Comparison of ENCODE assay signal across 9 mouse cellular contexts in the genomic region with DNA sequence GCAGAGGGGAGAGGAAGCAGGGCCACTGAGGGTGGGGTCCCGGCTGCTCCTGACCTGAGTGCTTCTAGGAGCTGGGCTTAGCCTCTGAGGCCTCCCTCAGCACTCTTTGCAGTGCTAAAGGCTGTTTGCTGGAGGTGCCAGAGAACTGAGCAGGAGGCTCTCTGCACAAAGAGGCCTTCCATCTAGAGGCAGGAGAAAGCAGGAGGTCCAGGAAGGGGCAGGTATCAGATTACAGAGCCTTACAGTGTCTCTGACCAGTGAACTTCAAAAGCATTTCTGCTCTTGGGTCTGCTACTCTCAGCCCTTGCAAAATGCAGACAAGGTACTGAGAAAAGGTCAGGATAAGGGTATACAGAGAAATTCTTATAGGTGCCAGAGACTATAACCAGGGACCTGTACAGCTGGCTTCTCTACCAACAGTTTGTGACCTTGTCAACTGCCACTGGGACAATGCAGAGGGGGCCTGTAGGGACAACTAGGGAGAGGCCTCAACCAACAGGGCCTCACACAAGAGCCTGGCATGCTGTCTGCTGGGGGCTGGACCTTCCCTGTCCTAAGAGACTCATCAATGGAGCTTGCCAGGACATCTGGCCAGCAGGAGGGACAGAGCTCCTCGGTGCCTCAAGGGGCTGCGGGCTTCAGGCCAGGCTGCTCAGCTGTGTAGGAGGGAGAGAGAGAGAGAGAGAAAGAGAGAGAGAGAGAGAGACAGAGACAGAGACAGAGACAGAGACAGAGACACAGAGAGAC.
DNase-seq lines count a peak whose midpoint lies in the region; ATAC-seq lines count a peak whose summit lies in the region.
"Had no signal": no experiment of that assay in that cellular context is flagged by ENCODE, and none has a peak within 500 bp of the region (broad histone marks: within the 10 kb centered on the region; RNA-seq: fewer than 3 reads in every experiment).

No protein-coding gene starts in this region.

- no peaks in the 10 kb centered on the region for H3K9me3 ChIP-seq in kidney, embryonic 15.5 days (replicated peaks)
- no peaks in the 10 kb centered on the region for H3K9me3 ChIP-seq in embryonic facial prominence, embryonic 13.5 days
- no peaks in the 10 kb centered on the region for H3K9me3 ChIP-seq in heart, embryonic 14.5 days (ENCODE audit: control insufficient read depth, low read length)
- no peaks in the 10 kb centered on the region; the same call in 1 of the 2 replicates for H3K9me3 ChIP-seq in forebrain, embryonic 16.5 days (ENCODE audit: control insufficient read depth, low read length)

- no peak overlapping the region for H3K4me3 ChIP-seq in kidney, embryonic 15.5 days (replicated peaks)
- H3K4me3 ChIP-seq in embryonic facial prominence, embryonic 13.5 days, result no peak overlapping the region
- no peak overlapping the region for H3K4me3 ChIP-seq in heart, embryonic 14.5 days (ENCODE audit: control insufficient read depth in 1 of 2, insufficient read depth in 1 of 2, low read depth in 1 of 2, low read length in 2 of 2)
- no peak overlapping the region for H3K4me3 ChIP-seq in forebrain, embryonic 16.5 days (replicated peaks; ENCODE audit: low read length)

- peaks cover 21% of the 10 kb centered on the region for H3K4me1 ChIP-seq in kidney, embryonic 15.5 days
- H3K4me1 ChIP-seq in embryonic facial prominence, embryonic 13.5 days, result peaks cover 14% of the 10 kb centered on the region
- peaks cover 7% of the 10 kb centered on the region in 2 experiments; a peak in 2 of 4 replicates for H3K4me1 ChIP-seq in heart, embryonic 14.5 days (ENCODE audit: control insufficient read depth in 2 of 2, insufficient read depth in 2 of 2, low read length in 2 of 2)
- H3K4me1 ChIP-seq in forebrain, embryonic 16.5 days (replicated peaks; ENCODE audit: control insufficient read depth, insufficient read depth, low read length), result no peaks in the 10 kb centered on the region

- H3K4me2 ChIP-seq in kidney, embryonic 15.5 days, result no peak overlapping the region
- no peak overlapping the region for H3K4me2 ChIP-seq in embryonic facial prominence, embryonic 13.5 days
- no peak overlapping the region for H3K4me2 ChIP-seq in heart, embryonic 14.5 days (ENCODE audit: low read length)
- no peak overlapping the region for H3K4me2 ChIP-seq in forebrain, embryonic 16.5 days (ENCODE audit: low read length)
- H3K4me2 ChIP-seq: midbrain, embryonic 11.5 days had no signal

- whole genome bisulfite sequencing in kidney, embryonic 15.5 days, result 19% methylated on average over 3 of the region's 3 CpGs
- 54% methylated on average over 3 of the region's 3 CpGs for WGBS in embryonic facial prominence, embryonic 13.5 days
- WGBS in heart, embryonic 14.5 days, result 28% methylated on average over 3 of the region's 3 CpGs
- 67% methylated on average over 3 of the region's 3 CpGs for WGBS in forebrain, embryonic 16.5 days

- ATAC-seq in kidney, embryonic 15.5 days (replicated peaks; ENCODE audit: low FRiP score), result peak; percentile 69
- ATAC-seq in embryonic facial prominence, embryonic 13.5 days (ENCODE audit: insufficient number of reproducible peaks, insufficient read depth, low FRiP score, low TSS enrichment, low read depth), result no peak
- peak; percentile 39; the same call in 1 of the 2 replicates for ATAC-seq in heart, embryonic 14.5 days (ENCODE audit: insufficient number of reproducible peaks, insufficient read depth, low FRiP score, low read depth)
- ATAC-seq in forebrain, embryonic 16.5 days, result no peak

- H3K9ac ChIP-seq in kidney, embryonic 15.5 days, result 0 out of 2 replicates have a peak overlapping the region, but pooled peaks have one; percentile 19
- 0 out of 2 replicates have a peak overlapping the region, but pooled peaks have one; percentile 3 for H3K9ac ChIP-seq in embryonic facial prominence, embryonic 13.5 days
- H3K9ac ChIP-seq in heart, embryonic 14.5 days (ENCODE audit: low read length), result no peak overlapping the region
- no peak overlapping the region for H3K9ac ChIP-seq in forebrain, embryonic 16.5 days (replicated peaks; ENCODE audit: low read depth, low read length)

- DNase-seq in kidney, postnatal 25 days, result no peak
- peak; percentile 34 for DNase-seq in lung, postnatal 14 days
- no peak for DNase-seq in cerebellum, adult 18-20 months
- DNase-seq in frontal cortex, postnatal 25 days (ENCODE audit: low spot score in 2 of 2), result no peak

- H3K27me3 ChIP-seq in kidney, embryonic 15.5 days, result no peaks in the 10 kb centered on the region
- H3K27me3 ChIP-seq in embryonic facial prominence, embryonic 13.5 days, result no peaks in the 10 kb centered on the region
- H3K27me3 ChIP-seq in heart, embryonic 14.5 days (ENCODE audit: control insufficient read depth, insufficient read depth, low read length), result no peaks in the 10 kb centered on the region
- no peaks in the 10 kb centered on the region for H3K27me3 ChIP-seq in forebrain, embryonic 16.5 days (replicated peaks; ENCODE audit: control insufficient read depth, insufficient read depth, low read length)

- H3K27ac ChIP-seq in kidney, embryonic 15.5 days, result peak overlapping the region; percentile 60
- no peak overlapping the region for H3K27ac ChIP-seq in embryonic facial prominence, embryonic 13.5 days
- peak overlapping the region in 1 of 2 experiments; percentile 31; a peak in 2 of 4 replicates for H3K27ac ChIP-seq in heart, embryonic 14.5 days (replicated peaks in 1 of 2; ENCODE audit: control insufficient read depth in 1 of 2, insufficient read depth in 1 of 2, low read depth in 2 of 2, low read length in 2 of 2)
- no peak overlapping the region for H3K27ac ChIP-seq in forebrain, embryonic 16.5 days (ENCODE audit: low read length)

- no peaks in the 10 kb centered on the region for H3K36me3 ChIP-seq in kidney, embryonic 15.5 days
- H3K36me3 ChIP-seq in embryonic facial prominence, embryonic 13.5 days, result no peaks in the 10 kb centered on the region
- H3K36me3 ChIP-seq in heart, embryonic 14.5 days (ENCODE audit: control insufficient read depth, insufficient read depth, low read length), result no peaks in the 10 kb centered on the region
- H3K36me3 ChIP-seq in forebrain, embryonic 16.5 days (ENCODE audit: control insufficient read depth, insufficient read depth), result no peaks in the 10 kb centered on the region

Comparison
In these comparisons a context has a peak if more than half of its experiments do, and no peak if none do; other contexts are left out.
1. ATAC-seq: peak in kidney, embryonic 15.5 days (single experiment) and heart, embryonic 14.5 days (single experiment); none in embryonic facial prominence, embryonic 13.5 days (single experiment) and forebrain, embryonic 16.5 days (single experiment).
2. H3K9ac ChIP-seq: peak in kidney, embryonic 15.5 days (single experiment) and embryonic facial prominence, embryonic 13.5 days (single experiment); none in heart, embryonic 14.5 days (single experiment) and forebrain, embryonic 16.5 days (single experiment).